Mouse (Mus musculus): ENCODE measurements around the gene Dclre1a. TPM values are rescaled to one million over a fixed set of nuclear protein-coding genes. Genes with fewer than 3 reads are reported as not detected.

Gene Dclre1a
- total and polyA plus RNA-seq, 3 experiments, result 8.3 to 14.8 (median 13.1) TPM

DNA sequence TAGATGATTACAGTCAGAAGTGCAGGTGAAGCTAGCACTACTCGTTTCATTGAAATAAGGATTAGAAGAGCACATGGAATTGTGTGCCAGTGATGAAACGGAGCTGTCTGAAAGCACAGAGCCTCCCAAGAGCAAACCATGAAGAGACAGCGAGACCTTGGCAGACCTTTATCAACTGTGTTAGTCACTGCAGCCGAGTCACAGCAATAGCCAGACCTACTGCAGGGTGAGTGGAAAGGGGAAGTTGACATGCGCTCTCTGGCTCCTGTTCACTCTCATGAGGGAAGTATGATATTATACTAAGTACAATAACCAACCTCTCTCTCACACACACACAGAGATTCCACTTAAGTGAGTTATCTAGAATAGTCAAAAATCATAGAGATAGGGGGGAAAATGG is 8.0 kb upstream of the Dclre1a start:
- peaks cover 0 to 16% of the 10 kb centered on the region in 2 experiments; a peak in 2 of 4 replicates for H3K4me1 ChIP-seq (ENCODE audit: control insufficient read depth in 1 of 2, insufficient read depth in 2 of 2)
- peaks cover 30 to 78% of the 10 kb centered on the region in 2 experiments for H3K36me3 ChIP-seq (replicated peaks in 1 of 2; ENCODE audit: control insufficient read depth in 1 of 2, insufficient read depth in 1 of 2, low read length in 1 of 2)
- H3K9me3 ChIP-seq (replicated peaks; ENCODE audit: low read length), result peaks cover 2% of the 10 kb centered on the region
- in situ Hi-C loops (cut with MboI; ENCODE audit: low pct_ligation_motif_present, low pct_unique_long_range_greater_than_20kb, low sequenced_read_pairs) (no loop called here), dilution Hi-C loops (cut with MboI; ENCODE audit: extremely low pct_ligation_motif_present, extremely low pct_unique_long_range_greater_than_20kb, low sequenced_read_pairs) (no loop called here)
- no peak for TF ChIP-seq POLR2A (IDR thresholded peaks at IDR 0.05; ENCODE audit: low read depth, low read length)
- no peak for TF ChIP-seq SMC3 (IDR thresholded peaks at IDR 0.05; ENCODE audit: low read depth, low read length)
- no peak for TF ChIP-seq MAFK (IDR thresholded peaks at IDR 0.05; ENCODE audit: insufficient replicate concordance, low read length)
- no peak for TF ChIP-seq TBP (conservative IDR thresholded peaks at IDR 0.05; ENCODE audit: low read depth, low read length)
- no peak for TF ChIP-seq POLR2AphosphoS2 (IDR thresholded peaks at IDR 0.05; ENCODE audit: low read depth, low read length)
- no peak for TF ChIP-seq CHD1 (IDR thresholded peaks at IDR 0.05; ENCODE audit: low read depth, low read length)
- H3K4me2 ChIP-seq (ENCODE audit: insufficient read depth, low read depth, poor library complexity, severe bottlenecking), result no peak overlapping the region
- no peak overlapping the region for H3K27ac ChIP-seq (ENCODE audit: insufficient read depth, low read depth)
- H3K9ac ChIP-seq (ENCODE audit: insufficient read depth, low read depth), result no peak overlapping the region
- no peak overlapping the region for H3K4me3 ChIP-seq (replicated peaks in 1 of 3; ENCODE audit: low read depth in 2 of 3, low read length in 2 of 3, poor library complexity in 1 of 3)
- no peaks in the 10 kb centered on the region for H3K27me3 ChIP-seq (replicated peaks)
- peaks cover 7% of the 10 kb centered on the region for H3K79me2 ChIP-seq (replicated peaks; ENCODE audit: control insufficient read depth, extremely low read depth, insufficient read depth, poor library complexity, severe bottlenecking)
- peak; percentile 77 for DNase-seq (ENCODE audit: extremely low read depth)

- Histone ChIP-seq H3K79me2 (replicated peaks; ENCODE audit: control insufficient read depth, extremely low read depth, insufficient read depth, poor library complexity, severe bottlenecking) (peaks cover 24% of the 10 kb centered on the region), H3K4me2 (ENCODE audit: insufficient read depth, low read depth, poor library complexity, severe bottlenecking) (no peak overlapping the region), H3K4me1 (ENCODE audit: control insufficient read depth in 1 of 2, insufficient read depth in 2 of 2) (peaks cover 0 to 25% of the 10 kb centered on the region in 2 experiments; a peak in 2 of 4 replicates), H3K9me3 (replicated peaks; ENCODE audit: low read length) (peaks cover 2% of the 10 kb centered on the region), H3K27me3 (replicated peaks) (no peaks in the 10 kb centered on the region), H3K27ac (ENCODE audit: insufficient read depth, low read depth) (no peak overlapping the region), H3K36me3 (replicated peaks in 1 of 2; ENCODE audit: control insufficient read depth in 1 of 2, insufficient read depth in 1 of 2, low read length in 1 of 2) (peaks cover 20 to 57% of the 10 kb centered on the region in 2 experiments), H3K9ac (ENCODE audit: insufficient read depth, low read depth) (no peak overlapping the region), H3K4me3 (replicated peaks in 1 of 3; ENCODE audit: low read depth in 2 of 3, low read length in 2 of 3, poor library complexity in 1 of 3) (no peak overlapping the region)
- in situ Hi-C loops (cut with MboI; ENCODE audit: low pct_ligation_motif_present, low pct_unique_long_range_greater_than_20kb, low sequenced_read_pairs) (no loop called here), dilution Hi-C loops (cut with MboI; ENCODE audit: extremely low pct_ligation_motif_present, extremely low pct_unique_long_range_greater_than_20kb, low sequenced_read_pairs) (no loop called here)
- TF ChIP-seq POLR2AphosphoS2 (IDR thresholded peaks at IDR 0.05; ENCODE audit: low read depth, low read length) (no peak), RAD21 (IDR thresholded peaks at IDR 0.05; ENCODE audit: low read depth, low read length) (no peak)
- no peak for DNase-seq (ENCODE audit: extremely low read depth)
These were observed 5.2 kb upstream of the Dclre1a start for GRCm38 (mm10) chr19:56553177-56553576.

DNA sequence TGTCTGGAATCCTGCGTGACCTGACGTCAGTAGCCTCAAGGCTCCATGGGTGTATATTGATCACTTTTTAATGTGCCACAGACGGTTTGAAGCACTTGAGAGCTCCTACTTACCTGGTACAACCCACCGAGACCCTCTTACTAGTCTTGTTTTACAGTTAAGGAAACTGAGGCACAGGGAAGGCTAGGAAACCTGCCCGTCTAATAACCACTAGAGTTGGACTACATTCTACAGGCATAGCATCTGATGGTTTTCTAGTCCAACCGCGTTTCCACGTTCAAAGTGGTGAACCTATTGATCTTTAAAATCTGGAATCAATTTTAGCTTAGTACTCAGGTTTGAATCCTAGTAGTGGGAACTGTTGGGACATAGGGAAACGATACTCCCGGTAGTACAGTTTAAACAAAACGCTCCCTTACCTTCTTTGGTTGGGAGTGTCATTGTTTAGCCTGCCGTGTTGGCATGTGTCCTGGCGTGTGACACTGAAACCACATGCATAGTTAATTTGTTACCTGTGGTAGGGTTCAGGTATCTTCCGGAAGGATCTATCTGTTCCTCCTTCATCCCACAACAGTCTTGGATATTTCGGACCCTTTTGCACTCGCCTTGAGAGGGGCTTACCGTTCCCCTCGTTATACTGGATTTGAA is 1.1 kb upstream of the Dclre1a start:
- peaks cover 2% of the 10 kb centered on the region for H3K9me3 ChIP-seq (replicated peaks; ENCODE audit: low read length)
- H3K36me3 ChIP-seq (replicated peaks in 1 of 2; ENCODE audit: control insufficient read depth in 1 of 2, insufficient read depth in 1 of 2, low read length in 1 of 2), result peaks cover 18 to 41% of the 10 kb centered on the region in 2 experiments
- peak overlapping the region; percentile 84; the same call in 1 of the 2 replicates for H3K27ac ChIP-seq (ENCODE audit: insufficient read depth, low read depth)
- H3K4me3 ChIP-seq (replicated peaks in 1 of 3; ENCODE audit: low read depth in 2 of 3, low read length in 2 of 3, poor library complexity in 1 of 3), result peak overlapping the region; percentile 88 to 98 (median 92)
- in situ Hi-C loops (cut with MboI; ENCODE audit: low pct_ligation_motif_present, low pct_unique_long_range_greater_than_20kb, low sequenced_read_pairs) (no loop called here), dilution Hi-C loops (cut with MboI; ENCODE audit: extremely low pct_ligation_motif_present, extremely low pct_unique_long_range_greater_than_20kb, low sequenced_read_pairs) (no loop called here)
- DNase-seq (ENCODE audit: extremely low read depth), result no peak
- H3K27me3 ChIP-seq (replicated peaks), result no peaks in the 10 kb centered on the region
- peak overlapping the region; percentile 89 for H3K9ac ChIP-seq (ENCODE audit: insufficient read depth, low read depth)
- no peak for TF ChIP-seq JUND (conservative IDR thresholded peaks at IDR 0.05; ENCODE audit: low read depth, low read length)
- no peak for TF ChIP-seq MEF2A (IDR thresholded peaks at IDR 0.05; ENCODE audit: borderline replicate concordance, low read depth, low read length)
- TF ChIP-seq ELF1 (IDR thresholded peaks at IDR 0.05; ENCODE audit: low read depth, low read length), result no peak
- TF ChIP-seq EP300 (IDR thresholded peaks at IDR 0.05; ENCODE audit: low read length), result no peak
- TF ChIP-seq BHLHE40 (IDR thresholded peaks at IDR 0.05; ENCODE audit: low read depth, low read length), result peak; percentile 28; the same call in 1 of the 2 replicates
- no peak for TF ChIP-seq JUN (IDR thresholded peaks at IDR 0.05; ENCODE audit: insufficient read depth, low read depth, low read length)
- peak; percentile 38 for TF ChIP-seq MXI1 (IDR thresholded peaks at IDR 0.05; ENCODE audit: low read depth, low read length)
- no peak for TF ChIP-seq SMC3 (IDR thresholded peaks at IDR 0.05; ENCODE audit: low read depth, low read length)
- peaks cover 22% of the 10 kb centered on the region for H3K79me2 ChIP-seq (replicated peaks; ENCODE audit: control insufficient read depth, extremely low read depth, insufficient read depth, poor library complexity, severe bottlenecking)
- peak overlapping the region; percentile 91 for H3K4me2 ChIP-seq (ENCODE audit: insufficient read depth, low read depth, poor library complexity, severe bottlenecking)
- peaks cover 0 to 36% of the 10 kb centered on the region in 2 experiments; a peak in 2 of 4 replicates for H3K4me1 ChIP-seq (ENCODE audit: control insufficient read depth in 1 of 2, insufficient read depth in 2 of 2)

All from CH12.LX (cell line).